Mouse (Mus musculus): Measurements from ENCODE around the gene Rrp1b.
"Not testable (repeated sequence)": the region's sequence is repeated elsewhere in the genome, so short reads cannot be mapped to it uniquely, and the experiment has no call there.

Gene Rrp1b

DNA sequence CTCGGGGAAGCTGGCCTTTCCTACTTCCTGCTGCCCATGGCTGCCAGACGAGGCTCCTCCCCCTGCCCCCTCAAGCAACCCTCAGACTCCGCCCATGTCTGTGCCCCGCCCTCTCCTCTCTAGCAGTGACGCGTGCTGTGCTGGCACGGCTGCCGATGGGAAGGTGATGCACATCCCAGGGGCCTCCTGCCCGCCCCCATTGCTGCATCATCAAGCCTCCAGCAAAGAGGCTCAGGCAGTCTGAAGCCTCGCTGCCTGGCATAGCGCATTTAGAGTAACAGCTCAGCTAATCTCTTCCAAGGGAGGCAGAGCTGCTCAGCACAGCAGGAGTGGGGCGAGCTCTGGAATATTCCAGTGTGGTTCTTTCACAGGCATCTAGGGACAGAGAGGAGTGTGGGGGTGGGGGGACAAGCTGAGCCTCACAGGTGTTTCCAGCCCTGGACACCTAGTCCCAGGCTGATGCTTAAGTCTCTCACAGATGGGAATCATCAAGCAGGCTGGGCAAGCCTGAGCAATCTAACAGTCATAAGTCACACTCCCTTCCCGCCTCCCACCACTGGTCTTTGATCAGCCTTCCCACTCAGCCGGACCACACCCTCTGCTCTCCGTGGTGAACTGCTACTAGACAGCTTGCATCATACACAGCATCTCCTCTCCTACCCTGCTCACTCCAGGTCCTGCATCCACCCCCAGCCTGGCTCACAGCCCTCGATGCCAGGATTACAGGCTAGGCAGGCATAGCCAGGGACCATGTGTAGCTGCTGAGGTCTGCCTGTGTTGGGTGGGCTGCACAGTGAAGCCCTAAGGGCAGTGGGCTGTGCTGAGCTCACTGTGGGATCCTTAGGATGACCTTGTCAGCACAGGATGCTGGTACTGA, 55.7 kb downstream of the Rrp1b start:
- DNase-seq (ENCODE audit: low spot score): peak; percentile 64

DNA sequence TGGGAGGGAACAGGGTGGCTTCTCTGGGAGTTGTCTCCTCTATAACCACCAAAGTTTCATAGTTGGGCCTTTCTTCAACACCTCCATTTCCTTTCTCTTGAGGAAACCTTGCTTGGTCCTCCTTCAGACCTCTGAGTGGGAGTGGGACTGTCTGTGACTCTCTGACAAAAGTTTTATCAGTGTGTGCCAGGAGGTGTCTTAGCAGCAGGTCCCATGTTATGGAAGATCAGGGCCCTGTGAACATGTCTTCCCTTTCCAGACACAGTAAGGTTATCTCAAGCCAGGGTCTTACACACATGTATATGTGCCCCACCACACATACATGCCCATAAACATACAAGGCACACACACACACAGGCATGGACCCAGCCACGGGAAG, 56.3 kb downstream of the Rrp1b start:
- no peak for DNase-seq (ENCODE audit: low spot score)

DNA sequence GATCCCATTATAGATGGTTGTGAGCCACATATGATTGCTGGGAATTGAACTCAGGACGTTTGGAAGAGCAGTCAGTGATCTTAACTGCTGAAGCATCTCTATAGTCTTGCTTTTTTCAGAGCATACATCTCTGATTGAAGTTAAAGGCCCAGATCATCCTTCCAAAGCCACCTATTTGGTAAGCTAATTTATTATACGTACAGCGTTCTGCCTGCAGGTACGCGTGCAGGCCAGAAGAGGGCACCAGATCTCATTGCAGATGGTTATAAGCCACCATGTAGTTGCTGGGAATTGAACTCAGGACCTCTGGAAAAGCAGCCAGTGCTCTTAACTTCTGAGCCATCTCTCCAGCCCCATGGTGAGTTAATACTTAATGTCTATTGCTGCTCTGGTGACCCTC, 57.0 kb downstream of the Rrp1b start:
- DNase-seq (ENCODE audit: low spot score): no peak

DNA sequence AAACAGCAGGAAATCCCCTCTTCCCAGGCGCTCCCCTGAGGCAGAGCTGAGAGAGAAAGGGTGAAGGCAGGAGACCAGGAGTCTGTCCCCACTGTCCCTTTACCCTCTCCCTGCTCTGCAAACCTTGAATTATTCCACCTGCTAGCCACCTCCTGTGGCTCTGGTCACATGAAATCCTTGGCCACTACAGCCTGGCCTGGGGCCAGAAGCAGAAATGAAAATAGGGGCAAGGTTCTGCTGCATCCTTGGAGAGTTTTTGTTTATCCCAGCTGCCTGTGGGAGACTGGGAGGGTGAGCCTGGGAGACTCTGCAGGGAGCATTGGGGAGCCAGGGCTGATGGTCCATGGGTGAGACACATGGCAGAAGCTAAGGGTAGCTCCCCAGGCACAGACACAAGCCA, 61.8 kb downstream of the Rrp1b start:
- no peak for DNase-seq (ENCODE audit: low spot score)

DNA sequence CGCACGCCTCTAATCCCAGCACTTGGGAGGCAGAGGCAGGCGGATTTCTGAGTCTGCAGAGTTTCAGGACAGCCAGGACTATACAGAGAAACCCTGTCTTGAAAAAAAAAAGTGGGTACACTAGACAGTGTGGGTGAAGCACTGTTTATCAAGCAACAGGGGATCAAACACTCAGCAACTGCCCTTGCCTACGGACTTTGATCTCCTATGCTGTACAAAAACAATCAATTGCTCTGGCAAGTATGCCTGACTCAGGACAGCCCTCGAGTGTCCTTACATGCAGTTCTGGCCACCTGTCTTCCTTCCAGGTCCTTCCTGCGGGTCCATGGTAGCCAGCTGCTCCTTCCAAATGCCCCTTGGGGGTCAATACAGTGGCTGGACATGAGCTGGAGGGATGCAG, 63.0 kb downstream of the Rrp1b start:
- not testable (repeated sequence) for DNase-seq (ENCODE audit: low spot score)

DNA sequence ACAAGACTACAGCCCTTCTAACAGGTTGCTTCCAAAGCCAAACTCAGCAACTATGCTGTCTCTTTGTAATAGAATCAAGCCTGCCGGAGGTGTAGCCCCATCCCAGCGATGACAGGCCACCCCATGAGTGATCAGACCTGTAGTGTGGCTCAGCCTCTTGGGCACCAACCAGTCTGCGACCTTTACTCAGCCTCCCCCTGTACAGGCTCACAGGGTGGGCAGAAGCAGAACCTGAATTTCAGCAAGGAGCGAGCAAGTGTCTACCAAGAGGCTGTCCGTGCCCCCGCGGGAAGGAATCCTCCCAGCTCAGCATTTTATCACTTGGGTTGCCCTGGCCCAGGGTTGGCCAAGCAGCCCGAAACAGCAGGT, 63.7 kb downstream of the Rrp1b start:
- no peak for DNase-seq (ENCODE audit: low spot score)

DNA sequence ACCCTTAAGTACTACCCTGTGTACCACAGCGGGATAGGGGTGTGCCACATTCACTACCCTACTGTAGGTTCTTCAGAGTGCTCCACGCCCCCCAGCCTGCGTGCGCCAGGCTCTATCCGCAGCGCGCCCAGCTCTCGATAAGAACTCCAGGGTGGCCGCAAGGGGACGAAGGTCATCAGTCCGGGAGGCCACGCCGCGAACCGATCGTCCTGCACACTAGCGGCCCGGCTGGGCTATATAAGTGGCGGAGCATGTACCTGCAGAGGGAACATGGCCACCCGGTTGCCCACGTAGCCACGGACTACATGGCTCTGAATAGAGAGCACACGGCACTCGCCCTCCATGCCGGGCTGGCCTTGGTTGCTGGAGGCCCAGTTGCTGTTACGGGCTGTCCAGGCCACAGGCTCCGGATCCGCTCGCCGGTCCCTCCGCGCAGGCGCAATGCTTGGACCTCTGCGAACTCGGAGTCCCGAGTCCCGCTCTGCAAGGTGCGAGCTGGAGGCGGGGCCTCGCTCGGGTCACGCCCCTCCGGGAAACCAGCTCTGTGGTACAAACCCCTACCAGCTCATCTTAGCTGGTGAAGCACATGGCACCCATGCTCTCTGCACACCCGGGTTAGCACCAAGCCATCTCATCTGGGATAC, 64.2 kb downstream of the Rrp1b start:
- DNase-seq (ENCODE audit: low spot score): no peak

DNA sequence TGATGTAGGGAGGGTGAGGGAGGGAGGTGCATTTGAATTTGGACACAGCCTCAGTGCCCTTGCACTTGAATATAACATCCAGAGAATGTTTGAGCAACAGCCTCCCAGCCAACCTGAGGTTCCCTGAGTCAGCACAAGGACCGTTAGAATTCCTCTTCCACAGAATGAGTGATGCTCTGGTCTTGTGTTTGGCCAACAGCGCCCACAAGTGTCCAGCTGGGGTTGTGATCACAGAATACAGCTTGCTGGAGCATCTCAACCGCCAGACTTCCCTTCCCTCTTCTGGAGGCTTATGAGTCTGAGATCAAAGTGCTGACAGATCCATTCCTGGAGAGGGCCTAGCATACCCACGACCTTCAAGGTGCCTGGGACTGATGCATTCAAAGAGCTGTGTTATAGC, 67.2 kb downstream of the Rrp1b start:
- DNase-seq (ENCODE audit: low spot score): no peak

DNA sequence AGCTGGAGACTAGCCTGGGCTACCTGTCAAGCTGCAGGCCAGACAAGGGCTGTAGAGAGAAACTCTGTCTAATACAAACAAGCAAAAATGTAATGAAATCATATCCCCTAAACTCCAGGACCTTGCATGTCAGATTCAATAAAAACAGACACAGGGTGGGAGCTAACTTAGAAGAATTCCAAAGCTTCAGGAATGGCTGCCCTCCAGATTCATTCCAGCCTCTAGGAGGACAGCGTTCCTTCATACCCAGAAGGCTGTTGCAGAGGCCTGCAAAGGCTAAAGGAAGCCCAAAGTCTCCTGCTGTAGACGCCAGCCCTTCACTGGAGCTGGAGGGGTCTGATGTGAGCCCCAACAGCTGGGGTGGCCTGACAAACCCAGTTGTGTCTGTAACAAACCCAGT, 70.5 kb downstream of the Rrp1b start:
- no peak for DNase-seq (ENCODE audit: low spot score)

DNA sequence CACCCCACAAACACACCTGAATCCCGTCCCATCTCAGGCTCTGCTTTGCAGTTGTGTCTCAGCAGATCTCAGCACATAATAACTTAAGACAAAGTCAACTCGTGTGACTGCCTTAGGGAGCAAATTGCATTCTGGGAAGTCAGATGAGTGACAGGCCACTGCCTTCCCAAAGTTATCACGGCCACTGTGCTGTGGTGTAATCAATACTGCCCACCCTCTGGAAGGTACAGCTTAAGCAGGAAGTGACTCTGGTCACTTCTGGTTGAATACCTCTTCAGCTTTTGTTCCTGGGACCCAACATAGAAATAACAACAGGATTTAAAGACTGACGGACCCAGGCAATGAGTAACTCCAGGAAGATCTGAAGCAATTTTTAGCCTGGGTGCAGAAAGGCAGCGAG, 72.0 kb downstream of the Rrp1b start:
- DNase-seq (ENCODE audit: low spot score): no peak

DNA sequence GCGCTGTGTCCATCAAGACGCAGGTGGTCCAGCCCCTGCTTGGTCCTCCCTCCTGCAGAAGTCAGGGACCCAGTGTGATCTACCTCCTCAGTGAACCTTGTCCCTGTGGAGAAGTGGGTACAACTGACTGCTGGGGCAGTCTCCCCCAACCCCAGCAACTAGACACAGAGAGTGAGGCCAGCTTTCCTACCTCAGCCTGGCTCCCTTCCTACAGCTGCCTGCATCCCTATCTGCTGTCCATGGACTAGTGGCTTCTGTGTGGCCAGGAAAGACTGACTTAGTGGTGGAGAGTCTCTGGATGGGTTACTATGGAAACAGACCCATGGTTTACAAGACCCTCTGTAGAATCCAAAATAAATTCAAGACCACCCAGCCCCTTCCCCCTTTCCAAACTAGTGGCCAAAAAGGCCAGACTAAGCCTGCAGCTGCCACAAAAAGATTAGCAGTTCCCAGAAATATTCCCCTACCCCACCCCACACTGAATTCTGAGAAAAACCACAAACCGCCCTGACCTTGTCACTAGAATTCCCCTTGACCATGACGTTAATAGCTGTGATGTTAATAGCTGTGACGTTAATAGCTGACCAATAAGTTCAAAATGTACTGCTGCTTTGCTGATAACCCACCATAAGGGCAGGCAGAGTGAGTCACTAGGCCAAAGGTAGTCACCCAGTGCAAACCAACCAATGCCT, 72.6 kb downstream of the Rrp1b start:
- not testable (repeated sequence) for DNase-seq (ENCODE audit: low spot score)

DNA sequence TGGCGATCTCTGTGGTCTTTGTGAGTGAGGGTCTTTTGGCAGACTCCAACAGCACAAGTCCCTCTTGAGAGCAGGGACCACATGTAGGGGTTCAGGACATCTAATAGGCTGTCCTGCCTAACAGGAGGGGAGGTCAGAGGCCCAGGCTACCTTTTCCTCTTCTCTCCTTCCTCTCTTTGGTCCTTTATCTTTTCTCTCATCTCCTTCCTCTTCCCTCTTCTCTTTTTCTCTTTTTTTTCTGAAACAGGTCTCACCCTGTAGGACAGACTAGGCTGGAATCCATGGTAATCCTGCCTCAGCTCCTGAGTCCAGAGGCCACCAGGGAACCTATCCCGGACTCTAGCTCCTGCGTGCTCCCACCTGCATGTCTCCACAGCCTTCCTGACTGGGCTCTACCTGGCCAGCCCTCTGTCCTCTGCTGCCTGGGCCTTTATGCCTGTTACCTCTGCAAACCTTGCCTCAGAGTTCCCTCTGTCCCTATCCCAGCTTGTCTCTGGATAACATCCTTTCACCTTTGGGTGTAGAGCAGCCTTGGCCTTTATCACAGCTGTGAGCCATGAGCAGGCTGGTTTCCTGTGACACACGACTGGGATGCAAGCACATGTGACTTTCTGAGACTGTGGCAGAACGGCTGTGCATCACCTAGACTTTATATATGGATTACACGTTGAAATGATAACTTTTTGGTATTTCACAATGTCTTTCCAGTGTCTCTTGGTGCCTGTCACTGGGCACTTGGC, 73.5 kb downstream of the Rrp1b start:
- DNase-seq (ENCODE audit: low spot score): no peak

DNA sequence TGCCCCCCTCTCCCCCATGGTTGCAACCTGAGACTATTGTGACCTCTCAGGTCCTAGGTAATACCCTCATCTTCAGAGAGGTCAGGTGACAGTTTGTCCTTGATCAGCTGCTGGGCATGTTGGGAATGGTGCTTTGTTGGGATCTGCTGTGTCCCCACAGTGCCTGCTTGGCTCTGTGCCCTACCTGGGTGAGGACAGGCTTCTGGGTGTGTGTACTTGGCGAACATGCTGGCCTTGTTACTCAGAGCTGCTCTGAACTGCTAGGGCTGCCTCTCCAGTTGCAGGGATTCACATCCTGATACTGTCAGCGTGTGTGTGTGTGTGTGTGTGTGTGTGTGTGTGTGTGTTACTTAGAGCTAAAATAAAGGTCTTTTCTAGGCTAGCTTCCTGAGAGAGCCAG, 74.5 kb downstream of the Rrp1b start:
- no peak for DNase-seq (ENCODE audit: low spot score)

DNA sequence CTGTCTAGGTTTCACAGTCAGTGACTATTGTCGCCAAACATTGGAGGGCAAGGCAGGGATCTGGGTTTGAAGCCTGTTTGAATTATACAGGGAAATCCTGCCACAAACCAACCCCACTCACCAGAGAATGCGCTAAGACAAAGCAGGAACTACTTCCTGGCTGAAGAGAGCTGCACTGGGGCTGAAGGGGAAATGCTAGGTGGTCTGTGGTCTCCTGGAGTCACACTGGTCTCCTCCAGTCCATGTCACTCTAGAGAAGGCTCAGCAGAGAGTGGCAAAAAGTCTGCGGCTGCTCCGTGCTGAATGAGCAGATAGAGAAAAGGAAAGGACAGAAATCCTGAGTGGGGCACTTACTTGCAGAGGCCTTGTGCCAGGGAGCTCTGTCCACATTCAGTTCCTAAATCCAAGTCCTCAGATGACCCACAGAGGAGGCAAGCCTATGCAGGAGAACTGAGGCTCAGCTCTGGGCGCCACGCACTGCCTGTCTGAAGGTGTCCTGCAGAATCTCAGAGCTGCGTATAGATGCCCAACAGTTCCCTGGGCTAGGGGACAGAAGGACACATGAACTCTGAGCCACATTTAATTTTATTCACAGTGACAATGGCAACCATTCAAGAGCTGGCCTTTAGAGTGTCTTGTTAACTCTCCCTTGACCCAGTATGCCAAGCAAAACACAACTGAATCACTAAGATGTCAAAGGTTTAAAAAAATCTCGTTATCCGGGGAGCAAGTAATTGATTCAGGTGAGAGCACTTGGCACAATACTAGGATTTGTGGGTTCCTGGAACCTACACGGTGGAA, 75.3 kb downstream of the Rrp1b start:
- no peak for DNase-seq (ENCODE audit: low spot score)

Measured in ovary, postnatal 14 days (tissue).